Mouse (Mus musculus): ENCODE measurements around the gene Vps9d1. TPM values are rescaled to one million over a fixed set of nuclear protein-coding genes. Genes with fewer than 3 reads are reported as not detected.
A peak's percentile ranks its signal among the peaks of the same experiment; 100 is the strongest.
"Not testable (repeated sequence)": the region's sequence is repeated elsewhere in the genome, so short reads cannot be mapped to it uniquely, and the experiment has no call there.

The Vps9d1 gene
- total RNA-seq, 1 experiment from 2014 or later = 14.2 TPM

DNA sequence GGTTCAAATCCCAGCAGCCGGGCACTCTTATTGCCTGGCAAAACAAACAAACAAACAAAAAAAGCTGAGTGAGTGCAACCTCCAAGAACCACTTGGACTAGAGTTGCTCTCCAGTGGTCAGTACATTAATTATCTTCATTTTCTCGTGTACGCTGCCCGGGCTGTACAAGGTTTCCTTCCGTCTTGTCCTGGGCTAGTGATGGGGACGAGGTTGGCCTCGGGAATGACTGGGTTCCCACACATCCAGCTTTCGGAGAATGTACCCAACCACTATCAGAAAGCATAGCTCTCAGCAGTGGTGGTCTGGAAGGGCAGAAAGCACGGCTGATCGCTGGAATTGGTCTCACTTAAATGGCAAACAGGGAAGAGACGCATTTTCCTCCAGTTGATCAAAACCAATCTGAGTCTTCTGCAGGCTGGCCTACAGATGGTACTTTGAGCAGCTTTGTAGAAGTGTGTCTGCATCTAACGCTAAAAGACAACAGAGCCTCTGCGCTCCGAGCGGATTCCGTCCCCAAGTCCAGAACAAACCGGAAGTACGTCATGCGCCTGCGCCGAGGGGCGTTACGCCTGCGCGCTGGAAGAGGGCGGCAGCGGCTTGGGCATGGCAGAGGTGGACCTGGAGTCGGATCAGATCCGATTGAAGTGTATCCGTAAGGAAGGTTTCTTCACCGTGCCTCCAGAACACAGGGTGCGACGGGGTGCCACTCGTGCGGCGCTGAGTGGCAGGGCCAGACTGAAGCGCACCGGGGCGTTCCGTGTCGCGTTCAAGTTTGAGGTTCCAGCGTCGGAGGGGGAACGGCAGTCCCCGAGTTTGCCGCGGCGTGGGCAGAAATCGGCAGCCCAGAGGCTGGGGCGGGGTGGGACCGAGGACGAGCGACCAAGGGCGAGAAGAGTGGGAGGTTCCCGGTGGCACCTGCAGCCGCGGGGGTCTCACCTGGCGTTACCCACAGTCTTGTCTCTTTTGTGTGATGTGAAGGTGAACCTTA is 29.6 kb downstream of the Vps9d1 start, which contains the start of gene Cdk10:
Cdk10 (plus strand) TSS at position 565 of the 989 bp plus-strand sequence.
- ATAC-seq (replicated peaks; ENCODE audit: low read depth, poor library complexity, severe bottlenecking) = peak; percentile 93

DNA sequence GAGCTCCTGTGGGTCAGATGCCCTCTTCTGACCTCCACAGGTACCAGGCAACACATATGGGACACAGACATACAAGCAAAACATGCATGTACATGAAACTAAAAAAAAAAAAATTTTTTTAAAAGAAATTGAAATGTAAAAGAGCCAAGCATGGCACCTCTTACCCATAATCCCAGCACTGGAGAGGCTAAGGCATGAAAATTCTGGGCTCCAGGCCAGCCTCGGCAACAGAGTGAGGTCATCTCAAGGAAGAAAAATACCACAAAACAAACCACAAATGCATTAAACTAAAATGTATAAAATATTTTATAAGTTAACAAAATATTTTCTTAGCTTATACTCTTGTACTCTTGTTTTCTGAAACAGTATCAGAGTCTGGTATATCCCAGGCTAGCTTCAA is 33.2 kb downstream of the Vps9d1 start:
- no peak for ATAC-seq (replicated peaks; ENCODE audit: low read depth, poor library complexity, severe bottlenecking)

DNA sequence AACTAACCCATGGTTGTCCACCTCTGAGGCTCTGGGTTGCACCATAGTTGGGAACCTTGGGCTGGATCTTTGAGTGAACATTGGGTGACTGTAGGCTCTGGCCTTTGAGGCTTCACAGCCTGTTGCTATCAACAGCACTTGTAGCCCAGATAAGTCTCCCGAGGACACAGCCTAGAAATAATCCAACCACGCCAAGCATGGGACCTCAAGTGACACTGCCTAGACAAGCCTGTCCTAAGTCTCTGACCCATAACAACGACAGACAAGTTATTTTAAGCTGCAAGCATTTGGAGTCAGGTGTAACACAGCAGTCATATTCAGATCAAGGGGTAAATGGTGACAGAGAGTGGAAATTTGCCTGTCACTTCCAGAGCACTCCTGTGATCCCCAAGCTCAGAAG is 38.7 kb downstream of the Vps9d1 start:
- ATAC-seq (replicated peaks; ENCODE audit: low read depth, poor library complexity, severe bottlenecking) = no peak

DNA sequence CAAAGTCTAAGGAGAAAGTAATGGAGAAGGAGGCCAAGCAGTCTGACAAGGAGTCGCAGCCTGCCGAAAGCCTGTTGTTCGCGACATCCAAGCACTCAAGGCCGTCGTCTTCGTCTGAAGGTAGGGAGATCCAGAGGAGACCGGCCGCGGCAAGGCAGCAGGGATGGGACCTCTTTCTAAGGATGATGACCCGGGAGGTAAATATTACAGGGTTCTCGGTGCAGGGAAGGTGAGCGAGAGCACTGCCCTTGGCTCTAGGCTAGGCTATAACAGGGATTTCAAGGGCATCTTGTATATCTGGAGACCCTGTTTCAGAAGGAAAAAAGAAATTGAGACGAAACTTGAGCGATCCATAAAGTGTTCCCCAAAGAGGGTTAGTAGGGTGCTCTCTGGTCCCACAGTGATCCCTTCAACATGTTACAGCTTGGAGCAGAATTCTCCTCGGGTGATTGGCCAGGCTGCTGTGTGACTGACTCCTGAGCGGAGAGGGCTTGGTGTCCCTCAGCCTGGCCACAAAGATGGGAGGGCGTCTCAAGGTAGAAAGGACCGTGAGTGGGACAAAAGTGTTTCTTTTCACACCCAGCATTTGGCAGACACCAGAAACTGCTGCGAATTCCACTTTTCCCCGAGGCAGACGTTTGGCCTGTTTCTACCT is 40.9 kb downstream of the Vps9d1 start:
- ATAC-seq (replicated peaks; ENCODE audit: low read depth, poor library complexity, severe bottlenecking) = no peak

DNA sequence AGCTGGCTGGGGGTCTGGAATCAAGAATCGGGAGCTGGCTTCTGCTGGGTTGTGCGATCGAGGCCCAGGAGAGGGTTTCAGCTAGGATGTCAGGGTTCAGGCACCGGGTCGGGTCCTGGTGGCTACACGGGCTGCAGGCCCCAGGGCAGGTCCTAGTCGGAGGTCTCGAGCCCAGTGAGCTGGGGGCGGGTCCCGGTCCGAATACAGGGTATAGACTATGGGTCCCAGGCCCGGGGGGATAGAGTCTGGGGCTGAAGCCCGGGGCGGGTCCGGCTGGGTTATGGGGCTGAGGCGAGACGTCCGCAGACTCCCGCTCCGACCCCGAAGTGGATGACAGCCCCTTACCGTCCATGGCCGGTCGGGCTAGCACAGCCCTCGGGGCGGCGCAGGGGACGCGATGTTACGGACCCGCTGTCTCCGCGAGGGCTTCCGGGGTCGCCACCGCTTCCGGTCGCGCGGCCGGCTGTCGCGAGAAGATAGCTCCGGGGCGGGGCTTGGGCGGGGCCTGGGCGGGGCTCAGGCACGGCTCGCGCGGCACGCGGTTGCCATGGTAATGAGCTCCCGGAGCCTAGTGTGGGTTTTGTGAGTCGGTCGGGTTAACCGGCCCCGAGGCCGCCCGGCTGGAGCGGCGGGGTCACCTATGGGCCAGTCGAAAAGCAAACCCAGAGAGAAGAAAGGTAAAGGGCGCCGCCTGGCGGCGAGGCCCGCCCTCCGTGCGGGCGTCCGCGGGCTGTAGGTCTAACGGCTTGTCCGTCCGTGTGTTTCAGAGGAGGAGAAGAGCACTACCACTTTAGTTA is 41.6 kb downstream of the Vps9d1 start, which contains the start of the genes Chmp1a and Spata33:
Chmp1a (minus strand) TSS at position 443 of the 797 bp plus-strand sequence.
Spata33 (plus strand) TSS at position 512 of the 797 bp plus-strand sequence.
- ATAC-seq (replicated peaks; ENCODE audit: low read depth, poor library complexity, severe bottlenecking) = peak; percentile 85

DNA sequence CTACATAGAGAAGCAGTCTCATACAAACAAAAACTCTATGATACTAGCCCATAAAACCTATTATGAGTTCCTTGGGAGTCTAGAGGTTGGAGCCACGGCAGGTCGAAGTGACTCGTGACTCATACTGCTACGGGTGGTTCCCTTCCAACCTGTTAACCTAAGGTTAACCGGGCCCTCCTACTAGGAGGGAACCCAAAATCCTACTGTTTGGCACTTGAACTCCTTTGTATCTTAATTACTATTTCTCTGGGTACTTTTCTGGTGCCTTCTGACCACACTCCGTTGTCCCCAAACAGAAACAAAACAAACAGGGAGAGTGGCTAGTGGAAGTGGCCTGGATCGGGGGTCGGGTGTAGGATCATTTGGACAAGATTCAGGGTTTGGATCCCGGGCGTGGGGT is 42.3 kb downstream of the Vps9d1 start:
- no peak for ATAC-seq (replicated peaks; ENCODE audit: low read depth, poor library complexity, severe bottlenecking)

DNA sequence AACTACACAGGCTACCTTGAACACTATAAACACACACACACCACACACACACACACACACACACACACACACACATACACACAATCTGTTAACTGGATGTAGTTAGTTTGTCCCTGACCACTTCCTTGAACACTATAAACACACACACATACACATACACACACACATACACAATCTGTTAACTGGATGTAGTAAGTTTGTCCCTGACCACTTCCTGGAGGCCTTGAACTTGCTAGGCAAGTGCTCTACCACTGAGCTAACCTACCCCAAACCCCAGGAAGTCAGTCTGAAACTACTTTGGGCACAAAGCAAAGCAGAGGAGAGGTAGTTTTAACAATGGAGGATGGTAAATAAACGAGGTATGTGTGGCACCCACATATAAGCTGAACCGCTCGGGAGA is 50.6 kb downstream of the Vps9d1 start:
- no peak for ATAC-seq (replicated peaks; ENCODE audit: low read depth, poor library complexity, severe bottlenecking)

DNA sequence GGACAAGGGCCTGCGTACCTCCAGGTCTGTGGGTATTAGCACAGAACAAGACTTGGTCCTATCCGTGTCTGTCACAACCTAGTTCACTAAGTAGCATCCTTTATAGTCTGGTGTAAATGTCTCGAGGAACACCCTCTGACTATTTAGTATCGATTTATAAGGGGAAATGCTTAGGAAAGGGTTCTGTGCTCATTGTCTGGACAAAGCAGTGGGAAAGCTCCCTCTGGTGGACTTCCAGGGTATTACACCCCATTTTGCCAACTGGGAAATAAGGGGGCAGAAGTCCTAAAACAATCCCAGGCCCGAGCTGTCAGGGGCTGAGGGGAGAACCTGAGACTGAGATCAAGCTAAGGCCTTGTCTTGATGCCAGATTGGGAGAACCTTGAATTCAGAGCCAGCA is 51.9 kb downstream of the Vps9d1 start:
- peak; percentile 68 for ATAC-seq (replicated peaks; ENCODE audit: low read depth, poor library complexity, severe bottlenecking)

DNA sequence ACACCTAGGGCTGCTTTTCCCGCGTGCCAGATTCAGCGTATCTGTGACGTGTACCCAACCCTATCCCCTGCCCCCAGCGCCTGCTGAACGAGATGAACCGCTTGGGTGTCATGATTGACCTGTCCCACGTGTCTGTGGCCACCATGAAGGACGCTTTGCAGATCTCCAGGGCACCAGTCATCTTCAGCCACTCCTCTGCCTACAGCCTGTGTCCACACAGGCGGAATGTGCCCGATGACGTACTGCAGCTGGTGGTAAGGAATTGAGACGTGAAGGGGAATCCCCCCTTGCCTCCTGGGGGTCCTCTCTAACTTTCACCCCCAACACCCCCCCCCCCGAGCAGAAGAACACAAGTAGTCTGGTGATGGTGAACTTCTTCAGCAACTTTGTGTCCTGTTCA is 54.3 kb downstream of the Vps9d1 start:
- ATAC-seq (replicated peaks; ENCODE audit: low read depth, poor library complexity, severe bottlenecking) = no peak

DNA sequence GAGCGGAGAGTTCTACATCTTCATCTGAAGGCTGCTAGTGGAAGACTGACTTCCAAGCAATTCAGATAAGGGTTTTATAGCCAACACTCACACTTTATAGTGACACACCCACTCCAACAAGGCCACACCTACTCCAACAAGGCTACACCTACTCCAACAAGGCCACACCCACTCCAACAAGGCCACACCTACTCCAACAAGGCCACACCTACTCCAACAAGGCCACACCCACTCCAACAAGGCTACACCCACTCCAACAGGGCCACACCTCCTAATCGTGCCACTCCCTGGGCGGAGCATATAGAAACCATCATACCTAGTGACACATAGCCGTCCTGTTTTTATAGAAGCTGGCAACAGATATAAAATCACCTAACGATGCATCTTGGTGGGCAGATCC is 57.1 kb downstream of the Vps9d1 start:
- not testable (repeated sequence) for ATAC-seq (replicated peaks; ENCODE audit: low read depth, poor library complexity, severe bottlenecking)

DNA sequence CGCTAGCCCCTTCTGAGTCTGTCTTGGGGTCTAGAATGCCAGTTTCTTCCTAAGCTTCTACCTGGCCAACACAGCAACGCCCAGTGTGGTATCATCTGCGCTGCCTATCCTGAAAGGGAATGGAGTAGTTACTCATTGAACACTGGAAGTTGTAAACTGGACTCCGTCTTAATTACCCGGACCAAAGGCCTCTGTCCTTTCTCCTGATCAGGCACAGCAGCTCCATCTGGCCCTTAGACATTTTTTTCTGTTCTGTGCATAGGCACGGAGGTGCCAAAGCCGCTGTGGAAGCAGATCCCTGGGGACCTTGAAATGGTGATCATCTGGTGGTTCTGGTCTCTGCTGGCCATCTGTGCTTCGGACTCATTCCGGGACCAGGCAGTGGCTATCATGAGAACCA is 60.4 kb downstream of the Vps9d1 start:
- no peak for ATAC-seq (replicated peaks; ENCODE audit: low read depth, poor library complexity, severe bottlenecking)

Other genes with a start within 250 kb of the Vps9d1 start
- 82.3 and 90.9 TPM in 2 replicates for gene Ankrd11, start 212.1 kb downstream of the Vps9d1 start, total RNA-seq (2017)
- 50.3 and 51.8 TPM in 2 replicates for gene Spg7, start 191.4 kb downstream of the Vps9d1 start, total RNA-seq (2017)
- 3,285 and 3,463 TPM in 2 replicates for gene Rpl13, start 152.0 kb downstream of the Vps9d1 start, total RNA-seq (2017)
- 0.14 and 1.4 TPM in 2 replicates for gene Cpne7, start 137.0 kb downstream of the Vps9d1 start, total RNA-seq (2017)
- gene Sult5a1, start 96.0 kb downstream of the Vps9d1 start, total RNA-seq (2017) = not detected in 2 replicates
- gene Dpep1, start 68.1 kb downstream of the Vps9d1 start, total RNA-seq (2017) = not detected in 2 replicates
- gene Chmp1a, start 41.6 kb downstream of the Vps9d1 start, total RNA-seq (2017) = 23.5 and 26.8 TPM in 2 replicates
- 0.59 and 3.6 TPM in 2 replicates for gene Spata33, start 41.5 kb downstream of the Vps9d1 start, total RNA-seq (2017)
- gene Cdk10, start 29.5 kb downstream of the Vps9d1 start, total RNA-seq (2017) = 15.7 and 21.1 TPM in 2 replicates
- gene Spata2l, start 18.1 kb downstream of the Vps9d1 start, total RNA-seq (2017) = 1.8 and 3.8 TPM in 2 replicates
- 8.2 and 9.1 TPM in 2 replicates for gene Zfp276, start 153 bp downstream of the Vps9d1 start, total RNA-seq (2017)
- 23.1 and 43.3 TPM in 2 replicates for gene Fanca, start 64.2 kb upstream of the Vps9d1 start, total RNA-seq (2017)
- 2.9 TPM in 2 replicates for gene Spire2, start 78.4 kb upstream of the Vps9d1 start, total RNA-seq (2017)
- gene Tcf25, start 119.4 kb upstream of the Vps9d1 start, total RNA-seq (2017) = 105 and 176 TPM in 2 replicates
- gene Mc1r, start 152.8 kb upstream of the Vps9d1 start, total RNA-seq (2017) = not detected in 2 replicates
- 0.87 TPM in 1 of 2 replicates, not detected in the other for gene Tubb3, start 157.1 kb upstream of the Vps9d1 start, total RNA-seq (2017)
- 41.3 and 43.9 TPM in 2 replicates for gene Def8, start 169.2 kb upstream of the Vps9d1 start, total RNA-seq (2017)
- gene Afg3l1, start 223.6 kb upstream of the Vps9d1 start, total RNA-seq (2017) = 20.2 and 22.6 TPM in 2 replicates

Data from common myeloid progenitor, adult 5-6 weeks (primary cell).